Mouse (Mus musculus): ENCODE data around the gene Zfp688. TPM values are rescaled to one million over a fixed set of nuclear protein-coding genes. Genes with fewer than 3 reads are reported as not detected.
"Not testable (repeated sequence)": the region's sequence is repeated elsewhere in the genome, so short reads cannot be mapped to it uniquely, and the experiment has no call there.

The Zfp688 gene
- polyA plus RNA-seq, 1 experiment from 2014 or later = 37.7 TPM

DNA sequence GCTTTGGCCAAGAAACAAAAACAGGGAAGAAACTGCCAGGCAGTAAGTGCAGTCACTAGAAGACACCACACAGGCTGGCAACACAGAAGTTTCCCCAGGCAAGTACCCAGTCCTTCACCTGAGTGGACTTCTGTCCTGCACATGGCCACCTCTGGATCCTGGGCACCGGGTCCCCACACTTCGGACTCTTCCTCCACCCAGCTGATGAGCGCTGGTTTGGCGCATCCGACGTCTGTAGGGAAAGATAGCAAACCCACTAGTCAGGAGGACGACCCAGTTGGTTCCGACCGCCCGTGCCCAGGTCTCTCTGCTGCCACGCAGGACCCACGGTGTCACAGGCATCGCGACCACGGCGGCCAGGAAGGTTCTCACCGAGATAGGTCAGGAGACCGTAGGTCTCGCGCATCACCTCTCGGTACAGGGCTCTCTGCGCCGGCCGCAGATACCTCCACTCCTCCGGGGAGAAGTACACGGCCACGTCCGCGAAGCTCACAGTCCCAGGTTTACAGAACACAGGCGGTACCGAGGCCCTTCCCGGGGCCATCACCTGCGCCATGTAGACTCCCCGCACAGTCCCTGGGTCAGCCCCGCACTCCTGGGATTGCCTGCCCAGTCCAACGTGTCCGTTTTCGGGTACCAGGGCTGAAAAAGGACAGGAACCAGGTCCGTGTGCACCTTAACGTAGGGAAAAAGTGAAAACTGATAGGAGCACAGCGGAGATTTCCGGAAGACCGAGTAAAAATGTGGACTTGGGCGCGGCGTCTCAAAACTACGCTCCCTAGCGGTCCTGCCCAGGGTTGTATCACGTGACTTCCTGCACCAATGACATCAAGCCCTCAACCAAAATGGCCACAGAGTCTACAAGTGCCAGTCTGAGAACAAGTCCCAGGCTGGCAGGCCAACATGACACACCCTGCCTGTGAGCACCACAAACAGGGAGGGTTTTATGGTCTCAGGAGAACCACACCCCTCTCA, 46.3 kb downstream of the Zfp688 start, which contains the start of gene Zfp747:
Gene Zfp747, minus strand, starts transcription at position 780 of the 975 bp plus-strand sequence.
- Histone ChIP-seq H3K4me3 (peak within 1 kb of the TSS; percentile 70), H3K9ac (peak within 1 kb of the TSS; percentile 79), H3K27ac (replicated peaks) (peak within 1 kb of the TSS; percentile 72), H3K36me3 (peaks cover 21% of the 10 kb centered on the region), H3K4me2 (peak within 1 kb of the TSS; percentile 73)
- not testable (repeated sequence) for H3K27me3 ChIP-seq; H3K4me1 ChIP-seq (replicated peaks); H3K9me3 ChIP-seq
- ATAC-seq (ENCODE audit: low read depth) = peak; percentile 90
- WGBS = 4% methylated on average over 49 of the region's 49 CpGs

DNA sequence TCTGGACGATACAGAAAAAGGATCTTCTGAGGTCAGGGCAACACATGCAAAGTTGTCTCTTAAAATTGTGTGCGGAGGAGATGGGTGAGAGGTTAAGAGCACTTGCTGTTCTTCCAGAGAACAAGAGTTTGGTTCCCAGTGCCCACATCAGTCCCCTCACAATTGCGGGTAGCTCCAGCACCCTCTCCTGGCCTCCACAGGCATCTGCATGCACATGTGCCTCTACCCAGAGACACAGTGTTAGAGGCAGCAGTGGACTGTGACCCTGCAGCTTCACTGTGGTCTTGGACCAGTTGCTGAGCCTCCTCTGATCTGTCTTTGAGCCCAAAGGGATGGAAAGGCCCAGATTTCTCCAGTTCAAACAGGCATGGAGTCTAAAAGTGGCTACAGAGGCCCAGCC, 50.0 kb downstream of the Zfp688 start:
- 74% methylated on average over 3 of the region's 3 CpGs for whole genome bisulfite sequencing
- peaks cover 21% of the 10 kb centered on the region for H3K36me3 ChIP-seq
- not testable (repeated sequence) for ATAC-seq (ENCODE audit: low read depth); H3K27me3 ChIP-seq; H3K27ac ChIP-seq (replicated peaks); H3K9me3 ChIP-seq; H3K4me1 ChIP-seq (replicated peaks); H3K4me3 ChIP-seq; H3K4me2 ChIP-seq; H3K9ac ChIP-seq

DNA sequence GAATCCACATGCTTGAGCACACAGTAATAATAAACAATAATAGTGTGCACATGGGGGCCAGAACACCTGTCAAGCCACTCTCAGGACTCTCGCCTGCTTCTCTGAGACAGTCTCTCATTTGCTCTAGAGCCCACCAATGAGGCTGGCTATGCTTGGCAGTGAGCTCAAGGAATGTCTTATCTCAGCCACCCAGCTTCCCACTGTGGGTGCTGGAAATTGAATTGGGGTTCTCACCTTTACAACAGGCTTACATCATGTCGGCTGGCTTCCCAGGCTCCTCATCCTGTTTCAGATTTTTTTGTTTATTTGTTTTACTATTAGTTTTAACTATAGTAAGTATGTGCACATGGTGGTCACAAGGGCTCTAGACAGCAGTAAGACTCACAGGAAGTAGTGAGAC, 50.7 kb downstream of the Zfp688 start:
- Histone ChIP-seq H3K4me1 (replicated peaks) (peaks cover 5% of the 10 kb centered on the region), H3K27ac (replicated peaks) (no peak overlapping the region), H3K27me3 (no peaks in the 10 kb centered on the region), H3K9ac (no peak overlapping the region), H3K4me2 (no peak overlapping the region), H3K4me3 (no peak overlapping the region), H3K9me3 (no peaks in the 10 kb centered on the region), H3K36me3 (peaks cover 21% of the 10 kb centered on the region)
- WGBS = 80% methylated on average over 2 of the region's 2 CpGs
- ATAC-seq (ENCODE audit: low read depth) = no peak

Other genes with a start within 250 kb of the Zfp688 start
- gene Cd2bp2, start 226.0 kb downstream of the Zfp688 start, polyA plus RNA-seq (2015; fragmentation: Nextera tagmentation; extraction: Ambion mirVana) = 78.7 and 80.0 TPM in 2 replicates
- gene Tbc1d10b, start 213.6 kb downstream of the Zfp688 start, polyA plus RNA-seq (2015; fragmentation: Nextera tagmentation; extraction: Ambion mirVana) = 32.3 and 32.9 TPM in 2 replicates
- gene Mylpf, start 213.2 kb downstream of the Zfp688 start, polyA plus RNA-seq (2015; fragmentation: Nextera tagmentation; extraction: Ambion mirVana) = 27.7 and 63.1 TPM in 2 replicates
- gene Zfp553, start 189.0 kb downstream of the Zfp688 start, polyA plus RNA-seq (2015; fragmentation: Nextera tagmentation; extraction: Ambion mirVana) = 54.7 and 58.0 TPM in 2 replicates
- 16.2 and 23.7 TPM in 2 replicates for gene Sept1, start 188.9 kb downstream of the Zfp688 start, polyA plus RNA-seq (2015; fragmentation: Nextera tagmentation; extraction: Ambion mirVana)
- 55.0 and 62.4 TPM in 2 replicates for gene Zfp771, start 177.8 kb downstream of the Zfp688 start, polyA plus RNA-seq (2015; fragmentation: Nextera tagmentation; extraction: Ambion mirVana)
- gene Dctpp1, start 161.4 kb downstream of the Zfp688 start, polyA plus RNA-seq (2015; fragmentation: Nextera tagmentation; extraction: Ambion mirVana) = 102 and 110 TPM in 2 replicates
- gene Sephs2, start 148.0 kb downstream of the Zfp688 start, polyA plus RNA-seq (2015; fragmentation: Nextera tagmentation; extraction: Ambion mirVana) = 61.4 and 65.2 TPM in 2 replicates
- 0.31 and 0.41 TPM in 2 replicates for gene Itgal, start 125.8 kb downstream of the Zfp688 start, polyA plus RNA-seq (2015; fragmentation: Nextera tagmentation; extraction: Ambion mirVana)
- 17.2 and 17.9 TPM in 2 replicates for gene Zfp768, start 76.5 kb downstream of the Zfp688 start, polyA plus RNA-seq (2015; fragmentation: Nextera tagmentation; extraction: Ambion mirVana)
- 8.5 and 8.6 TPM in 2 replicates for gene Zfp747, start 46.0 kb downstream of the Zfp688 start, polyA plus RNA-seq (2015; fragmentation: Nextera tagmentation; extraction: Ambion mirVana)
- 4.2 and 5.0 TPM in 2 replicates for gene 9130019O22Rik, start 34.9 kb downstream of the Zfp688 start, polyA plus RNA-seq (2015; fragmentation: Nextera tagmentation; extraction: Ambion mirVana)
- gene E430018J23Rik, start 28.4 kb downstream of the Zfp688 start, polyA plus RNA-seq (2015; fragmentation: Nextera tagmentation; extraction: Ambion mirVana) = 5.2 and 5.7 TPM in 2 replicates
- 4.0 and 4.5 TPM in 2 replicates for gene Zfp764, start 15.2 kb downstream of the Zfp688 start, polyA plus RNA-seq (2015; fragmentation: Nextera tagmentation; extraction: Ambion mirVana)
- gene Zfp689, start 27.1 kb upstream of the Zfp688 start, polyA plus RNA-seq (2015; fragmentation: Nextera tagmentation; extraction: Ambion mirVana) = 13.0 and 15.2 TPM in 2 replicates
- 42.4 and 44.5 TPM in 2 replicates for gene Prr14, start 37.5 kb upstream of the Zfp688 start, polyA plus RNA-seq (2015; fragmentation: Nextera tagmentation; extraction: Ambion mirVana)
- 12.1 and 12.6 TPM in 2 replicates for gene Fbrs, start 57.1 kb upstream of the Zfp688 start, polyA plus RNA-seq (2015; fragmentation: Nextera tagmentation; extraction: Ambion mirVana)
- gene Srcap, start 89.9 kb upstream of the Zfp688 start, polyA plus RNA-seq (2015; fragmentation: Nextera tagmentation; extraction: Ambion mirVana) = 50.1 and 56.1 TPM in 2 replicates
- gene Gm42715, start 97.5 kb upstream of the Zfp688 start, polyA plus RNA-seq (2015; fragmentation: Nextera tagmentation; extraction: Ambion mirVana) = 15.7 and 16.6 TPM in 2 replicates
- 4.5 and 4.8 TPM in 2 replicates for gene Tmem265, start 139.3 kb upstream of the Zfp688 start, polyA plus RNA-seq (2015; fragmentation: Nextera tagmentation; extraction: Ambion mirVana)
- gene Phkg2, start 151.3 kb upstream of the Zfp688 start, polyA plus RNA-seq (2015; fragmentation: Nextera tagmentation; extraction: Ambion mirVana) = 59.1 and 62.8 TPM in 2 replicates
- 9.2 and 11.2 TPM in 2 replicates for gene Ccdc189, start 166.5 kb upstream of the Zfp688 start, polyA plus RNA-seq (2015; fragmentation: Nextera tagmentation; extraction: Ambion mirVana)
- 43.5 and 48.3 TPM in 2 replicates for gene Rnf40, start 166.7 kb upstream of the Zfp688 start, polyA plus RNA-seq (2015; fragmentation: Nextera tagmentation; extraction: Ambion mirVana)
- 22.8 and 23.1 TPM in 2 replicates for gene Zfp629, start 193.7 kb upstream of the Zfp688 start, polyA plus RNA-seq (2015; fragmentation: Nextera tagmentation; extraction: Ambion mirVana)

Measured in neural tube, embryonic 13.5 days (tissue).